Mouse (Mus musculus) ES-E14 (cell line): Measurements from ENCODE around the gene 1700010I14Rik. TPM values are rescaled to one million over a fixed set of nuclear protein-coding genes. Genes with fewer than 3 reads are reported as not detected.

ENCODE experiments used
- DNase-seq: peaks from one replicate; pipeline ENCODE4 v3.0.0-alpha.2; 2013; ENCODE audit warnings: low read depth, low spot score
- H3K27ac ChIP-seq: 2 replicates; pipeline ENCODE4 v1.5.1; 2012; ENCODE audit warnings: low read depth, mild to moderate bottlenecking, low read length, moderate library complexity, mixed read lengths; ENCODE audit not compliant: poor library complexity, insufficient read depth, severe bottlenecking
- H3K36me3 ChIP-seq: 2 replicates; pipeline ENCODE4 v1.6.1; 2012; ENCODE audit warnings: mild to moderate bottlenecking, low read length, moderate library complexity, mixed read lengths; ENCODE audit not compliant: control insufficient read depth, poor library complexity, insufficient read depth, severe bottlenecking
- H3K4me1 ChIP-seq, 2 experiments: fragments of 150-350 bp in 1 of 2; sonication (generic) in 1 of 2; 2 replicates each; pipeline ENCODE4 v1.6.1; 2012; ENCODE audit warnings: low read length in 2 of 2, mild to moderate bottlenecking in 1 of 2, mixed read lengths in 1 of 2; ENCODE audit not compliant: control insufficient read depth in 2 of 2, insufficient read depth in 2 of 2, poor library complexity in 1 of 2
- H3K4me3 ChIP-seq, 2 experiments: fragments of 150-350 bp in 1 of 2; sonication (generic) in 1 of 2; 2 replicates each; pipeline ENCODE4 v1.5.1; 2012; ENCODE audit warnings: low read length in 2 of 2, low read depth in 1 of 2, mild to moderate bottlenecking in 1 of 2, mixed read lengths in 1 of 2; ENCODE audit not compliant: insufficient read depth in 1 of 2, poor library complexity in 1 of 2, severe bottlenecking in 1 of 2
- H3K9ac ChIP-seq: 2 replicates; pipeline ENCODE4 v1.6.1; 2012; ENCODE audit warnings: low read depth, mild to moderate bottlenecking, low read length, mixed read lengths; ENCODE audit not compliant: poor library complexity, insufficient read depth, severe bottlenecking
- H3K9me3 ChIP-seq: fragments of 150-350 bp; sonication (generic); 2 replicates; pipeline ENCODE4 v1.6.1; 2012; ENCODE audit warnings: low read depth, mild to moderate bottlenecking, low read length; ENCODE audit not compliant: control insufficient read depth, insufficient read depth
- CHD2 ChIP-seq: IDR thresholded peaks from 2 replicates; pipeline ENCODE4 v1.6.1; 2014; ENCODE audit warnings: mild to moderate bottlenecking, low read depth, low read length, inconsistent platforms
- HCFC1 ChIP-seq: IDR thresholded peaks from 2 replicates; pipeline ENCODE4 v1.6.1; 2012; ENCODE audit warnings: low read length, inconsistent platforms, borderline replicate concordance; ENCODE audit not compliant: insufficient read depth
- MAFK ChIP-seq: IDR thresholded peaks from 2 replicates; pipeline ENCODE4 v1.6.1; 2014; ENCODE audit warnings: mild to moderate bottlenecking, low read depth, low read length, inconsistent platforms; ENCODE audit not compliant: insufficient read depth
- ZC3H11A ChIP-seq: IDR thresholded peaks from 2 replicates; pipeline ENCODE4 v1.6.1; 2012; ENCODE audit warnings: low read depth, mild to moderate bottlenecking, inconsistent platforms, low read length, borderline replicate concordance
- ZNF384 ChIP-seq: IDR thresholded peaks from 2 replicates; pipeline ENCODE4 v1.6.1; 2012; ENCODE audit warnings: low read depth, low read length, inconsistent platforms
- in situ Hi-C, 2 experiments: fragments of 600-800 bp; cut with MboI; formaldehyde crosslinking; loops; one replicate each; pipeline ENCODE4 v1.15.1; 2025; ENCODE audit warnings: low sequenced_read_pairs in 2 of 2, inconsistent platforms in 1 of 2; ENCODE audit not compliant: unreplicated experiment in 2 of 2
- total RNA-seq: library from RNA; depleted of rRNA; stranded (reverse); fragments of 300-350 nt; gene quantifications from 2 replicates; pipeline ENCODE4 v1.2.3, GENCODE M21; 2012

Gene 1700010I14Rik
- total RNA-seq, 1 experiment = 0.22 TPM

- no peak overlapping the region for H3K4me3 ChIP-seq
- no peaks in the 10 kb centered on the region for H3K4me1 ChIP-seq
- TF ChIP-seq ZC3H11A = no peak
- TF ChIP-seq HCFC1 = no peak
- no peak for TF ChIP-seq ZNF384
- TF ChIP-seq MAFK = no peak
- TF ChIP-seq CHD2 = no peak
- no peaks in the 10 kb centered on the region for H3K9me3 ChIP-seq
- H3K27ac ChIP-seq = no peak overlapping the region
- no peak for DNase-seq
- in situ Hi-C loops = no loop called here
- H3K36me3 ChIP-seq = no peaks in the 10 kb centered on the region
- no peak overlapping the region for H3K9ac ChIP-seq
These were observed 13.7 kb upstream of the 1700010I14Rik start for GRCm38 (mm10) chr17:8974423-8974822.

GRCm38 (mm10) chr17:8974823-8975397 lies 13.2 kb upstream of the 1700010I14Rik start:
- H3K9me3 ChIP-seq = no peaks in the 10 kb centered on the region
- H3K4me1 ChIP-seq = no peaks in the 10 kb centered on the region
- H3K9ac ChIP-seq = no peak overlapping the region
- no peaks in the 10 kb centered on the region for H3K36me3 ChIP-seq
- in situ Hi-C loops = no loop called here
- no peak overlapping the region for H3K4me3 ChIP-seq
- no peak for DNase-seq
- no peak overlapping the region for H3K27ac ChIP-seq
- TF ChIP-seq ZNF384 = no peak
- no peak for TF ChIP-seq CHD2
- no peak for TF ChIP-seq HCFC1
- TF ChIP-seq MAFK = no peak
- TF ChIP-seq ZC3H11A = no peak

GRCm38 (mm10) chr17:8976745-8977144 lies 11.4 kb upstream of the 1700010I14Rik start:
- Histone ChIP-seq H3K4me1 (no peaks in the 10 kb centered on the region), H3K4me3 (no peak overlapping the region), H3K9me3 (no peaks in the 10 kb centered on the region), H3K27ac (no peak overlapping the region), H3K9ac (no peak overlapping the region), H3K36me3 (no peaks in the 10 kb centered on the region)
- no peak for TF ChIP-seq ZNF384
- no peak for TF ChIP-seq MAFK
- TF ChIP-seq HCFC1 = no peak
- no peak for TF ChIP-seq CHD2
- no peak for TF ChIP-seq ZC3H11A
- in situ Hi-C loops = no loop called here
- DNase-seq = no peak

- no peak for DNase-seq
- in situ Hi-C loops = no loop called here
- Histone ChIP-seq H3K4me1 (no peaks in the 10 kb centered on the region), H3K36me3 (no peaks in the 10 kb centered on the region), H3K27ac (no peak overlapping the region), H3K9me3 (no peaks in the 10 kb centered on the region), H3K4me3 (no peak overlapping the region), H3K9ac (no peak overlapping the region)
- TF ChIP-seq ZC3H11A (no peak), HCFC1 (no peak)
These were observed 10.9 kb upstream of the 1700010I14Rik start for GRCm38 (mm10) chr17:8977271-8977670.

- Histone ChIP-seq H3K36me3 (no peaks in the 10 kb centered on the region), H3K27ac (no peak overlapping the region), H3K4me1 (peaks cover 0 to 2% of the 10 kb centered on the region in 2 experiments; a peak in 1 of 4 replicates), H3K9ac (no peak overlapping the region), H3K9me3 (no peaks in the 10 kb centered on the region), H3K4me3 (no peak overlapping the region)
- in situ Hi-C loops = no loop called here
- TF ChIP-seq HCFC1 (no peak), CHD2 (no peak), MAFK (no peak), ZC3H11A (no peak), ZNF384 (no peak)
- DNase-seq = no peak
These were observed 4.6 kb upstream of the 1700010I14Rik start for GRCm38 (mm10) chr17:8983576-8983975.
